Mouse (Mus musculus) layer of hippocampus, adult 9-10 months (tissue): ENCODE data around the gene Chn2.

ENCODE experiments used
- DNase-seq: peaks from one replicate; pipeline ENCODE4 v3.0.0; 2022; ENCODE audit warnings: low spot score

Gene Chn2

GRCm38 (mm10) chr6:54200031-54200722 lies 160.8 kb downstream of the Chn2 start:
- no peak for DNase-seq

GRCm38 (mm10) chr6:54202311-54203020 lies 163.1 kb downstream of the Chn2 start:
- no peak for DNase-seq

- no peak for DNase-seq
Measured at GRCm38 (mm10) chr6:54203316-54203715, 164.0 kb downstream of the Chn2 start.

- DNase-seq = no peak
Measured at GRCm38 (mm10) chr6:54203926-54204325, 164.6 kb downstream of the Chn2 start.

- DNase-seq = no peak
Measured at GRCm38 (mm10) chr6:54204931-54205330, 165.6 kb downstream of the Chn2 start.

- DNase-seq = no peak
Measured at GRCm38 (mm10) chr6:54205471-54205870, 166.1 kb downstream of the Chn2 start.

GRCm38 (mm10) chr6:54206221-54206738 lies 166.9 kb downstream of the Chn2 start:
- DNase-seq = no peak

- DNase-seq = no peak
Measured at GRCm38 (mm10) chr6:54208786-54209185, 169.4 kb downstream of the Chn2 start.

- DNase-seq = no peak
Measured at GRCm38 (mm10) chr6:54210971-54211370, 171.6 kb downstream of the Chn2 start.

- DNase-seq = no peak
Measured at GRCm38 (mm10) chr6:54211939-54212338, 172.6 kb downstream of the Chn2 start.

- DNase-seq = no peak
Measured at GRCm38 (mm10) chr6:54213743-54214142, 174.4 kb downstream of the Chn2 start.

GRCm38 (mm10) chr6:54215636-54216035 lies 176.3 kb downstream of the Chn2 start:
- DNase-seq = no peak

- no peak for DNase-seq
Measured at GRCm38 (mm10) chr6:54216512-54216911, 177.2 kb downstream of the Chn2 start.

- no peak for DNase-seq
Measured at GRCm38 (mm10) chr6:54220124-54220523, 180.8 kb downstream of the Chn2 start.

- no peak for DNase-seq
Measured at GRCm38 (mm10) chr6:54223529-54223928, 184.2 kb downstream of the Chn2 start.

GRCm38 (mm10) chr6:54224325-54224724 lies 185.0 kb downstream of the Chn2 start:
- DNase-seq = no peak

- no peak for DNase-seq
Measured at GRCm38 (mm10) chr6:54225327-54225726, 186.0 kb downstream of the Chn2 start.

GRCm38 (mm10) chr6:54227061-54227460 lies 187.7 kb downstream of the Chn2 start:
- no peak for DNase-seq

- no peak for DNase-seq
Measured at GRCm38 (mm10) chr6:54228421-54228820, 189.1 kb downstream of the Chn2 start.

GRCm38 (mm10) chr6:54228874-54229273 lies 189.5 kb downstream of the Chn2 start:
- DNase-seq = no peak

GRCm38 (mm10) chr6:54231769-54232558 lies 192.6 kb downstream of the Chn2 start:
- DNase-seq = no peak

- DNase-seq = no peak
Measured at GRCm38 (mm10) chr6:54236441-54236840, 197.1 kb downstream of the Chn2 start.

GRCm38 (mm10) chr6:54241761-54242160 lies 202.4 kb downstream of the Chn2 start:
- no peak for DNase-seq
